Mouse (Mus musculus): ENCODE measurements at regions not wholly inside any gene's neighbourhood (a gene's known extent, or its start where the extent isn't known, plus 50 kb on each side); places are given as distances from the start of the nearest gene placed in this dataset.
A peak's percentile ranks its signal among the peaks of the same experiment; 100 is the strongest.

- Histone ChIP-seq H3K36me3 (no peaks in the 10 kb centered on the region), H3K4me1 (replicated peaks) (no peaks in the 10 kb centered on the region), H3K27me3 (no peaks in the 10 kb centered on the region), H3K9me3 (replicated peaks) (no peaks in the 10 kb centered on the region), H3K27ac (no peak overlapping the region), H3K4me2 (no peak overlapping the region), H3K9ac (no peak overlapping the region), H3K4me3 (no peak overlapping the region)
- WGBS: 80% methylated on average over 2 of the region's 2 CpGs
- ATAC-seq (replicated peaks; ENCODE audit: insufficient number of reproducible peaks, insufficient read depth, low FRiP score, low read depth): no peak
These were observed 117.7 kb downstream of the Pah start for GRCm38 (mm10) chr10:87639339-87639738.

- no peaks in the 10 kb centered on the region for H3K4me1 ChIP-seq (replicated peaks)
- WGBS: 7% methylated on average over 1 of the region's 1 CpGs
- ATAC-seq (replicated peaks; ENCODE audit: insufficient number of reproducible peaks, insufficient read depth, low FRiP score, low read depth): no peak
- no peak overlapping the region for H3K4me2 ChIP-seq
- H3K27me3 ChIP-seq: no peaks in the 10 kb centered on the region
- no peak overlapping the region for H3K4me3 ChIP-seq
- H3K27ac ChIP-seq: no peak overlapping the region
- no peaks in the 10 kb centered on the region for H3K36me3 ChIP-seq
- no peak overlapping the region for H3K9ac ChIP-seq
- H3K9me3 ChIP-seq (replicated peaks): no peaks in the 10 kb centered on the region
These were observed 127.5 kb downstream of the Pah start for GRCm38 (mm10) chr10:87649091-87649490.

- ATAC-seq (replicated peaks; ENCODE audit: insufficient number of reproducible peaks, insufficient read depth, low FRiP score, low read depth): no peak
- WGBS: 71% methylated on average over 8 of the region's 8 CpGs
- Histone ChIP-seq H3K4me1 (replicated peaks) (no peaks in the 10 kb centered on the region), H3K4me3 (no peak overlapping the region), H3K9ac (no peak overlapping the region), H3K9me3 (replicated peaks) (no peaks in the 10 kb centered on the region), H3K27ac (no peak overlapping the region), H3K36me3 (no peaks in the 10 kb centered on the region), H3K27me3 (no peaks in the 10 kb centered on the region), H3K4me2 (no peak overlapping the region)
These were observed 130.6 kb downstream of the Pah start for GRCm38 (mm10) chr10:87652139-87652740.

- no peak overlapping the region for H3K4me2 ChIP-seq
- WGBS: 70% methylated on average over 4 of the region's 4 CpGs
These were observed 132.5 kb downstream of the Pah start for GRCm38 (mm10) chr10:87654112-87654511.

DNA sequence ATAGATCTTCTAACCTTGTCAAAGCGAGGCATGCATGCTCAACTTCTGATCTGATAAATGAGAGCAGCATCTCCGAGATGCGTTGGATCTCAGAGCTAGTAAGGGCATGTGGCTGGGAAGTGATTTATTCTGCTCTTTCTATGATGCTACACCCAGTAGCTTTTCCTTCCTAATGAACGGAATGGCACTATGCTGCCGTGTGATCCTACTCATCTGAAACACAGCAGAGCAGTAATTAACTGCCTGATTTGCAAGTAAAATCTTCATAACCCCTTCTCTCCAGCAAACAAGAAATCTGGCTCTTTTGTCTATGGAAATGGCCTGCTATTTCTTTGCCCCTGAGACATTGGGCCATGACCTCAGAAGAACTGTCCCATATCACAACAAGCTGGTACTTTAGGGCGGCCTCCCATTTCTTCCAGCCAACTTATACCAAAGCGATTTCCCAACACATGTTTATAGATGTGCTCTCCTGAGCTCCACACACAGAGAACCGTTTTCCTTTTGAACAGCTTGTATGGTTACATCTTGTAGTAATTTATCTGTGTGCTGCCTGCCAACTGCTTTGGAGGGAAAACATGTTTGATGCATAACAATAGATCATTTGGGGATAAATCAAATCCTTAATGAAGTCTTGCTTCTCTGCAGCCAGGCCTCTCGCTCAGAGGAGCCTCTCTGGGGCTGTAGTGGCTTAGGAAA, 144.6 kb downstream of the Pah start:
- ATAC-seq (replicated peaks; ENCODE audit: insufficient number of reproducible peaks, insufficient read depth, low FRiP score, low read depth): no peak
- H3K4me1 ChIP-seq (replicated peaks): no peaks in the 10 kb centered on the region
- WGBS: 75% methylated on average over 9 of the region's 9 CpGs
- no peaks in the 10 kb centered on the region for H3K9me3 ChIP-seq (replicated peaks)
- H3K4me2 ChIP-seq: no peak overlapping the region
- H3K36me3 ChIP-seq: no peaks in the 10 kb centered on the region
- H3K27ac ChIP-seq: no peak overlapping the region
- no peaks in the 10 kb centered on the region for H3K27me3 ChIP-seq
- no peak overlapping the region for H3K4me3 ChIP-seq
- no peak overlapping the region for H3K9ac ChIP-seq

More at GRCm38 (mm10) chr10:87654112-87654511, 132.5 kb downstream of the Pah start:
- Histone ChIP-seq H3K36me3 (no peaks in the 10 kb centered on the region), H3K27me3 (no peaks in the 10 kb centered on the region), H3K4me1 (replicated peaks) (no peaks in the 10 kb centered on the region), H3K27ac (no peak overlapping the region), H3K9me3 (replicated peaks) (no peaks in the 10 kb centered on the region), H3K4me3 (no peak overlapping the region), H3K9ac (no peak overlapping the region)
- no peak for ATAC-seq (replicated peaks; ENCODE audit: insufficient number of reproducible peaks, insufficient read depth, low FRiP score, low read depth)

- no peaks in the 10 kb centered on the region for H3K9me3 ChIP-seq (replicated peaks)
- H3K9ac ChIP-seq: no peak overlapping the region
- no peaks in the 10 kb centered on the region for H3K4me1 ChIP-seq (replicated peaks)
- H3K27me3 ChIP-seq: no peaks in the 10 kb centered on the region
- 65% methylated on average over 7 of the region's 7 CpGs for WGBS
- peak; percentile 22; the same call in 1 of the 2 replicates for ATAC-seq (replicated peaks; ENCODE audit: insufficient number of reproducible peaks, insufficient read depth, low FRiP score, low read depth)
- H3K36me3 ChIP-seq: no peaks in the 10 kb centered on the region
- H3K4me3 ChIP-seq: no peak overlapping the region
- H3K4me2 ChIP-seq: no peak overlapping the region
- 0 out of 2 replicates have a peak overlapping the region, but pooled peaks have one; percentile 18 for H3K27ac ChIP-seq
These were observed 145.3 kb downstream of the Pah start for GRCm38 (mm10) chr10:87666719-87667387.

GRCm38 (mm10) chr10:87667651-87668140, 146.1 kb downstream of the Pah start:
- Histone ChIP-seq H3K9me3 (replicated peaks) (no peaks in the 10 kb centered on the region), H3K4me1 (replicated peaks) (no peaks in the 10 kb centered on the region), H3K27ac (no peak overlapping the region; the same call in 1 of the 2 replicates), H3K4me2 (0 out of 2 replicates have a peak overlapping the region, but pooled peaks have one; percentile 11), H3K4me3 (no peak overlapping the region), H3K36me3 (no peaks in the 10 kb centered on the region), H3K27me3 (no peaks in the 10 kb centered on the region), H3K9ac (no peak overlapping the region)
- WGBS: 48% methylated on average over 10 of the region's 10 CpGs
- ATAC-seq (replicated peaks; ENCODE audit: insufficient number of reproducible peaks, insufficient read depth, low FRiP score, low read depth): no peak

DNA sequence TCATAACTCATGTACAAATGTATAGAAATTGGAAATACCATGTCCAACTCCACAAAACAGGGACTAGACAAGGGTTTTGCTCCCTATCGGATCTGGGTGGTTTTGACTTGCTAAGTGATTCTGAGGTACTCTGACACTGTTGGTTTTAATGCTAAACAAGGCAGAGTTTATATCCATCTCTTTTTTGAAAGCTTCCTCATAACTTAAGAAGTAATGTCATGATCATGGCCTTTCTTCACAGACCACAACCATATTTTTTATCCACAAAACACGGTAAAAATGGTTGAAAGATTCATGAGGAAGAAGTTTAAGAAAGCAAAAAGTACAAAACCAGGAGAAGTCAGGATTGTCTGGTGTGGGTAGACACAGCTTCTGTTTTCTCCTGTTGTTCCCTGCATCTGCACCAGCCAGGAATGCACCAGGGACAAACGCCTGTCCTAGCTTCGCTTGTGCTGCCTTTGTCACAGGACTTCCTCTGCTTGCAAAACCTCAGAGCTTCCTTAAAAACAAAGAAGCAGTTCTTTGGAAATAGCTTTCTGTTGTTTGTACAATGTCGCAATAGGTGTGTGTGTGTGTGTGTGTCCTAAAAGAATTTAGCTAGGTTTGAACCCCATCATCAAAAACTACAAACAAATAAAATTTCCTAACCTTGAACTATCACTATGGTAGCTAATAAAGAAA, 153.3 kb downstream of the Pah start:
- Histone ChIP-seq H3K9me3 (replicated peaks) (no peaks in the 10 kb centered on the region), H3K27me3 (no peaks in the 10 kb centered on the region), H3K4me3 (no peak overlapping the region), H3K4me2 (no peak overlapping the region), H3K9ac (no peak overlapping the region), H3K36me3 (no peaks in the 10 kb centered on the region), H3K27ac (no peak overlapping the region), H3K4me1 (replicated peaks) (no peaks in the 10 kb centered on the region)
- ATAC-seq (replicated peaks; ENCODE audit: insufficient number of reproducible peaks, insufficient read depth, low FRiP score, low read depth): no peak
- WGBS: 55% methylated on average over 5 of the region's 5 CpGs

DNA sequence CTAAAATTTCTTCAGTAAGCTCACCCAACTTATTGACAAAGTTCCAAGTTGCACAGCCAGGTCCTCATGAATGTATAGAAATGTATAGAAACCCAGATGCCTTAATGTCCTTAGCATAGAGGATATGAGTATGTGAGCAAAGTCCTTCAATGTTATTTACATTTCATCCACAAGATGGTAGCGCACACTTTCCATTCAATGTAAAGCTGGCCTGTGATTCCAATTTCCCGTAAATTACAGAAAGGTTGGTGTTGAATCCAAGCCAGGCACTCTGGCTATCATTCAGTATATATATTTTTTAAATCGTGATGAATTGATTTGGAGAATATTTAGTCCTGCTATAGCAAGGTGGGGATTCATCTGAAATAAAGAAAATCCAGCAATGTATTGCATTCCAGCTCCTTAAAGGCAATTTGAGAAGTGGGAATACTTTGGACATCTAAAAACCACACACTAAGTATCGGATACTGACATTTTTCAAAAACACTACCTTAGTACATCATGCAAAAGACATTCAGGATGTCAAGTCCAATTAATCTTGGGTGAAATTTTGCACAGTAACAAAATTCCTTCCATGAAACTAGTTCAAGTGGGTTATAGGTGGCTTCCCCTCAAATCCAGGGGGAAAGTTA, 154.6 kb downstream of the Pah start:
- H3K27ac ChIP-seq: no peak overlapping the region
- no peak overlapping the region for H3K9ac ChIP-seq
- H3K4me1 ChIP-seq (replicated peaks): no peaks in the 10 kb centered on the region
- H3K9me3 ChIP-seq (replicated peaks): no peaks in the 10 kb centered on the region
- no peak overlapping the region for H3K4me3 ChIP-seq
- WGBS: 50% methylated on average over 4 of the region's 4 CpGs
- H3K27me3 ChIP-seq: no peaks in the 10 kb centered on the region
- no peak for ATAC-seq (replicated peaks; ENCODE audit: insufficient number of reproducible peaks, insufficient read depth, low FRiP score, low read depth)
- no peak overlapping the region for H3K4me2 ChIP-seq
- H3K36me3 ChIP-seq: no peaks in the 10 kb centered on the region

GRCm38 (mm10) chr10:87678984-87679383, 157.4 kb downstream of the Pah start:
- no peak overlapping the region for H3K4me2 ChIP-seq
- H3K9me3 ChIP-seq (replicated peaks): no peaks in the 10 kb centered on the region
- H3K9ac ChIP-seq: no peak overlapping the region
- no peak for ATAC-seq (replicated peaks; ENCODE audit: insufficient number of reproducible peaks, insufficient read depth, low FRiP score, low read depth)
- H3K27me3 ChIP-seq: no peaks in the 10 kb centered on the region
- H3K4me1 ChIP-seq (replicated peaks): no peaks in the 10 kb centered on the region
- H3K27ac ChIP-seq: no peak overlapping the region
- H3K4me3 ChIP-seq: no peak overlapping the region
- H3K36me3 ChIP-seq: no peaks in the 10 kb centered on the region

DNA sequence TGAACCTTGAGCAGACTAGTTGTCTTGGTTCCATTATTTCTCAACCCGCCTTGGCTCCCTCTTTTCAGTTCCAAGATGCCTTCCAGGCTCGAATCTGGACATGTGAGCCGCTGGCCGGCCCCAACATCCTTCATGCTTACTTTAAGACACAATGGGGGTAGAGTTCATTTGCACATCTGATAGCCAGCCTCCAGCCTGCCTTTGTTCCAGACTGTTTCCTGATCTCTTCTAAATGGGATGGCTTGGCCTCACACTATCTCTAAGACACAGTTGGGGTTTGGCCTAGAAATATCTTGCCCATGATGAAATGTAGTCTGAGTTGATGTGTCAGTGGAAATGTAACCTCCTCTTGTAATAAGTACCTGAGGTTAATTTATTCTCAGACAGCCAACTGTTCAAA, 164.7 kb downstream of the Pah start:
- no peak overlapping the region for H3K4me2 ChIP-seq
- no peak overlapping the region for H3K9ac ChIP-seq
- H3K27me3 ChIP-seq: no peaks in the 10 kb centered on the region
- H3K9me3 ChIP-seq (replicated peaks): no peaks in the 10 kb centered on the region
- H3K4me3 ChIP-seq: no peak overlapping the region
- no peak for ATAC-seq (replicated peaks; ENCODE audit: insufficient number of reproducible peaks, insufficient read depth, low FRiP score, low read depth)
- no peaks in the 10 kb centered on the region for H3K36me3 ChIP-seq
- no peaks in the 10 kb centered on the region for H3K4me1 ChIP-seq (replicated peaks)
- no peak overlapping the region for H3K27ac ChIP-seq
- 70% methylated on average over 4 of the region's 4 CpGs for WGBS
